Mouse (Mus musculus): Measurements from ENCODE around the gene Maml3. TPM values are rescaled to one million over a fixed set of nuclear protein-coding genes. Genes with fewer than 3 reads are reported as not detected.

The Maml3 gene
- total and polyA plus RNA-seq, 3 experiments: 0.81 to 1.8 (median 0.98) TPM

- in situ Hi-C loops (cut with MboI; ENCODE audit: low pct_ligation_motif_present, low pct_unique_long_range_greater_than_20kb, low sequenced_read_pairs): loop anchor here (5.0 to 25.0 kb wide), 3 partner anchors 310 to 542 kb away; no protein-coding TSS in a partner anchor
- no peak for TF ChIP-seq RCOR1 (conservative IDR thresholded peaks at IDR 0.05; ENCODE audit: low read depth, low read length)
- no peak for TF ChIP-seq POLR2A (IDR thresholded peaks at IDR 0.05; ENCODE audit: low read depth, low read length)
- TF ChIP-seq JUND (conservative IDR thresholded peaks at IDR 0.05; ENCODE audit: low read depth, low read length): no peak
- no peak overlapping the region for H3K4me2 ChIP-seq (ENCODE audit: insufficient read depth, low read depth, poor library complexity, severe bottlenecking)
- no peaks in the 10 kb centered on the region for H3K27me3 ChIP-seq (replicated peaks)
- no peak overlapping the region for H3K9ac ChIP-seq (ENCODE audit: insufficient read depth, low read depth)
- peaks cover 2 to 16% of the 10 kb centered on the region in 2 experiments; a peak in 2 of 4 replicates for H3K4me1 ChIP-seq (ENCODE audit: control insufficient read depth in 1 of 2, insufficient read depth in 2 of 2)
- peaks cover 7% of the 10 kb centered on the region for H3K9me3 ChIP-seq (replicated peaks; ENCODE audit: low read length)
- DNase-seq (ENCODE audit: extremely low read depth): no peak
- no peak overlapping the region for H3K27ac ChIP-seq (ENCODE audit: insufficient read depth, low read depth)
- no peaks in the 10 kb centered on the region for H3K79me2 ChIP-seq (replicated peaks; ENCODE audit: control insufficient read depth, extremely low read depth, insufficient read depth, poor library complexity, severe bottlenecking)
- H3K4me3 ChIP-seq (replicated peaks in 1 of 3; ENCODE audit: low read depth in 2 of 3, low read length in 2 of 3, poor library complexity in 1 of 3): no peak overlapping the region
- no peaks in the 10 kb centered on the region for H3K36me3 ChIP-seq (replicated peaks in 1 of 2; ENCODE audit: control insufficient read depth in 1 of 2, insufficient read depth in 1 of 2, low read length in 1 of 2)
- dilution Hi-C loops (cut with MboI; ENCODE audit: extremely low pct_ligation_motif_present, extremely low pct_unique_long_range_greater_than_20kb, low sequenced_read_pairs): no loop called here
Observed at GRCm38 (mm10) chr3:51702701-51703286, 402.1 kb downstream of the Maml3 start.

DNA sequence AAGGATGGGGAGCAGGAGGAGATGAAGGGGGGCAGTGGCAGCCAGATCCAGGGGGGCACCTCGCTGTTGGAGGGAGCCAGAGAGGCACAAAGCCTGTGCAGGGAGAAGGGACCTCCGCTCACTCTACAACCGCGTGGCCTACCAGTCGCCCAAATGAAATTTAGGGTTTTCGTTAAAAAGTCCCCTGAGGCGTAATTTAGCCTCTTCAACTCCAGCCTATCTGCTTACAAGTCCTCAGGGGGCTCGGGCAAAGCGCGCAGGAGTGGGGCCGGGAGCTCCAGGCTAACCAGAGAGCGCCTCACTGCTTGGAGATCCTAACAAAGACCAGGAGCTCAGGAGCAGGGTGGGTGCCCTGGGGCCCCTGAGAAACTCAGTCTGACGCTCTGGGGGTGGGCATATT lies 402.9 kb downstream of the Maml3 start:
- Histone ChIP-seq H3K4me3 (replicated peaks in 1 of 3; ENCODE audit: low read depth in 2 of 3, low read length in 2 of 3, poor library complexity in 1 of 3) (no peak overlapping the region), H3K27ac (ENCODE audit: insufficient read depth, low read depth) (no peak overlapping the region), H3K4me2 (ENCODE audit: insufficient read depth, low read depth, poor library complexity, severe bottlenecking) (peak overlapping the region; percentile 86), H3K4me1 (ENCODE audit: control insufficient read depth in 1 of 2, insufficient read depth in 2 of 2) (peaks cover 2 to 16% of the 10 kb centered on the region in 2 experiments; a peak in 2 of 4 replicates), H3K9me3 (replicated peaks; ENCODE audit: low read length) (peaks cover 3% of the 10 kb centered on the region), H3K27me3 (replicated peaks) (no peaks in the 10 kb centered on the region), H3K79me2 (replicated peaks; ENCODE audit: control insufficient read depth, extremely low read depth, insufficient read depth, poor library complexity, severe bottlenecking) (no peaks in the 10 kb centered on the region), H3K36me3 (replicated peaks in 1 of 2; ENCODE audit: control insufficient read depth in 1 of 2, insufficient read depth in 1 of 2, low read length in 1 of 2) (no peaks in the 10 kb centered on the region), H3K9ac (ENCODE audit: insufficient read depth, low read depth) (no peak overlapping the region)
- no peak for TF ChIP-seq ZKSCAN1 (IDR thresholded peaks at IDR 0.05; ENCODE audit: borderline replicate concordance, low read depth, low read length)
- TF ChIP-seq MYC (IDR thresholded peaks at IDR 0.05; ENCODE audit: low read depth, low read length): no peak
- no peak for TF ChIP-seq KAT2A (IDR thresholded peaks at IDR 0.05; ENCODE audit: insufficient replicate concordance, low read length)
- TF ChIP-seq RCOR1 (conservative IDR thresholded peaks at IDR 0.05; ENCODE audit: low read depth, low read length): no peak
- TF ChIP-seq EP300 (IDR thresholded peaks at IDR 0.05; ENCODE audit: low read length): no peak
- TF ChIP-seq SMC3 (IDR thresholded peaks at IDR 0.05; ENCODE audit: low read depth, low read length): no peak
- dilution Hi-C loops (cut with MboI; ENCODE audit: extremely low pct_ligation_motif_present, extremely low pct_unique_long_range_greater_than_20kb, low sequenced_read_pairs): no loop called here
- in situ Hi-C loops (cut with MboI; ENCODE audit: low pct_ligation_motif_present, low pct_unique_long_range_greater_than_20kb, low sequenced_read_pairs): loop anchor here (5.0 to 25.0 kb wide), 3 partner anchors 310 to 543 kb away; no protein-coding TSS in a partner anchor
- DNase-seq (ENCODE audit: extremely low read depth): no peak

- in situ Hi-C loops (cut with MboI; ENCODE audit: low pct_ligation_motif_present, low pct_unique_long_range_greater_than_20kb, low sequenced_read_pairs): loop anchor here (5.0 to 25.0 kb wide), 3 partner anchors 311 to 543 kb away; no protein-coding TSS in a partner anchor
- DNase-seq (ENCODE audit: extremely low read depth): peak; percentile 40
Observed at GRCm38 (mm10) chr3:51701281-51701751, 403.6 kb downstream of the Maml3 start.

More at GRCm38 (mm10) chr3:51701281-51701751, 403.6 kb downstream of the Maml3 start:
- dilution Hi-C loops (cut with MboI; ENCODE audit: extremely low pct_ligation_motif_present, extremely low pct_unique_long_range_greater_than_20kb, low sequenced_read_pairs): no loop called here
- H3K27me3 ChIP-seq (replicated peaks): no peaks in the 10 kb centered on the region
- H3K79me2 ChIP-seq (replicated peaks; ENCODE audit: control insufficient read depth, extremely low read depth, insufficient read depth, poor library complexity, severe bottlenecking): no peaks in the 10 kb centered on the region
- peak overlapping the region; percentile 86 for H3K4me2 ChIP-seq (ENCODE audit: insufficient read depth, low read depth, poor library complexity, severe bottlenecking)
- peaks cover 2 to 16% of the 10 kb centered on the region in 2 experiments; a peak in 3 of 4 replicates for H3K4me1 ChIP-seq (ENCODE audit: control insufficient read depth in 1 of 2, insufficient read depth in 2 of 2)
- H3K9ac ChIP-seq (ENCODE audit: insufficient read depth, low read depth): peak overlapping the region; percentile 42; the same call in 1 of the 2 replicates
- H3K27ac ChIP-seq (ENCODE audit: insufficient read depth, low read depth): no peak overlapping the region
- H3K4me3 ChIP-seq (replicated peaks in 1 of 3; ENCODE audit: low read depth in 2 of 3, low read length in 2 of 3, poor library complexity in 1 of 3): peak overlapping the region in 1 of 3 experiments; percentile 60
- peaks cover 2% of the 10 kb centered on the region for H3K9me3 ChIP-seq (replicated peaks; ENCODE audit: low read length)
- H3K36me3 ChIP-seq (replicated peaks in 1 of 2; ENCODE audit: control insufficient read depth in 1 of 2, insufficient read depth in 1 of 2, low read length in 1 of 2): no peaks in the 10 kb centered on the region
- no peak for TF ChIP-seq MEF2A (IDR thresholded peaks at IDR 0.05; ENCODE audit: borderline replicate concordance, low read depth, low read length)
- no peak for TF ChIP-seq EP300 (IDR thresholded peaks at IDR 0.05; ENCODE audit: low read length)
- TF ChIP-seq ZMIZ1 (IDR thresholded peaks at IDR 0.05; ENCODE audit: low read depth, low read length): no peak
- TF ChIP-seq TBP (conservative IDR thresholded peaks at IDR 0.05; ENCODE audit: low read depth, low read length): no peak
- 0 out of 2 replicates have a peak, but pooled peaks have one; percentile 64 for TF ChIP-seq MAZ (IDR thresholded peaks at IDR 0.05; ENCODE audit: low read depth, low read length)
- TF ChIP-seq ZKSCAN1 (IDR thresholded peaks at IDR 0.05; ENCODE audit: borderline replicate concordance, low read depth, low read length): no peak
- TF ChIP-seq NRF1 (IDR thresholded peaks at IDR 0.05; ENCODE audit: low read depth, low read length): no peak
- TF ChIP-seq POLR2AphosphoS2 (IDR thresholded peaks at IDR 0.05; ENCODE audit: low read depth, low read length): no peak
- TF ChIP-seq BHLHE40 (IDR thresholded peaks at IDR 0.05; ENCODE audit: low read depth, low read length): no peak
- no peak for TF ChIP-seq USF2 (conservative IDR thresholded peaks at IDR 0.05; ENCODE audit: low read depth, low read length)
- peak; percentile 77 for TF ChIP-seq RAD21 (IDR thresholded peaks at IDR 0.05; ENCODE audit: low read depth, low read length)
- TF ChIP-seq ZC3H11A (IDR thresholded peaks at IDR 0.05; ENCODE audit: low read depth, low read length): peak; percentile 73
- TF ChIP-seq USF1 (IDR thresholded peaks at IDR 0.05; ENCODE audit: low read depth, low read length): no peak
- no peak for TF ChIP-seq NELFE (IDR thresholded peaks at IDR 0.05; ENCODE audit: low read depth, low read length)
- no peak for TF ChIP-seq UBTF (IDR thresholded peaks at IDR 0.05; ENCODE audit: low read depth, low read length)
- peak in 1 of 2 experiments; percentile 77; a peak in 3 of 4 replicates for TF ChIP-seq CTCF (conservative IDR thresholded peaks at IDR 0.05 in 1 of 2, IDR thresholded peaks at IDR 0.05 in 1 of 2; ENCODE audit: low read depth in 2 of 2, low read length in 2 of 2)
- TF ChIP-seq MAX (IDR thresholded peaks at IDR 0.05; ENCODE audit: low read length): no peak
- TF ChIP-seq SMC3 (IDR thresholded peaks at IDR 0.05; ENCODE audit: low read depth, low read length): peak; percentile 90
- TF ChIP-seq TCF12 (IDR thresholded peaks at IDR 0.05; ENCODE audit: low read depth, low read length): no peak

Measured in CH12.LX (cell line).